Mouse (Mus musculus): ENCODE results near the gene Dhcr24.

Dhcr24 gene

DNA sequence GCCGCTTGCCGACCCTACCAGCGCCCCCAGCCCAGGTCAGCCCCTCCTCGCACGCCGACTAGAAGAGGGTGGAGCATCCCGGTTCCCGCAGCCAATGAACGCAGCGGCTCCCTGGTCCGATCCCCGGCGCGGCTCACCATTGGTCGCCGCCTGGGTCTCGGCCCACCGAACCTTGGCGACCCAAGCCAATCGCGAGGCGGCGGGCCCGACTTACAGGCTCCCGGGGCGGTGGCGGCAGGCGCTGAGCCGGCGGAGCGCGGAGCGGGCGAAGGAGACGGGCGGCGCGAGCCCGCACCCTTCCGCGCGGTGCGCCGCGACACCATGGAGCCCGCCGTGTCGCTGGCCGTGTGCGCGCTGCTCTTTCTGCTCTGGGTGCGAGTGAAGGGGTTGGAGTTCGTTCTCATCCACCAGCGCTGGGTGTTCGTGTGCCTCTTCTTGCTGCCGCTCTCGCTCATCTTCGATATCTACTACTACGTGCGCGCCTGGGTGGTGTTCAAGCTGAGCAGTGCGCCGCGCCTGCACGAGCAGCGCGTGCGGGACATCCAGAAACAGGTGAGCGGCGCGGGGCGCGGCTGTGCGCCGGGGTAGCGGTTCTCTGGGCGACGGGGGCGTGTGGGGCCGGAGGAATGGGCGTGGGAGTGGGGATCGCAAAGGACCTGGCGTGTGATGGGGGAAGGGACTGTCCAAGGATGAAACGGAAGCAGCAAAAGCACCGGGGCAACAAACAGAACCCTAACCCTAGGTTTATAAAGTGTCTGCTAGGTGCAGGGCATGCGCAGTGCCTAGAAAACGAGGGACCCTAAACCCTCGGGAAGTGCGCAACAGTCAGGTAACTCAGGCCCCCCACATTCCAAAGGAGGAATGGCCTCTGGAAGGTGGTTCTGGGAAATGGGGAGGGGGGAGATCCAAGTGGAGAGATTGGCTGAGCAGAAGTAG is at the start of gene Dhcr24:
Gene Dhcr24 (plus strand): TSS at position 193 of the 936 bp plus-strand sequence.
- CTCF ChIA-PET = interaction anchor here in 2 of 4 experiments (1.2 to 1.7 kb wide), 2 partner anchors 11 to 31 kb away, joined by 4 read pairs; no protein-coding TSS in a partner anchor

DNA sequence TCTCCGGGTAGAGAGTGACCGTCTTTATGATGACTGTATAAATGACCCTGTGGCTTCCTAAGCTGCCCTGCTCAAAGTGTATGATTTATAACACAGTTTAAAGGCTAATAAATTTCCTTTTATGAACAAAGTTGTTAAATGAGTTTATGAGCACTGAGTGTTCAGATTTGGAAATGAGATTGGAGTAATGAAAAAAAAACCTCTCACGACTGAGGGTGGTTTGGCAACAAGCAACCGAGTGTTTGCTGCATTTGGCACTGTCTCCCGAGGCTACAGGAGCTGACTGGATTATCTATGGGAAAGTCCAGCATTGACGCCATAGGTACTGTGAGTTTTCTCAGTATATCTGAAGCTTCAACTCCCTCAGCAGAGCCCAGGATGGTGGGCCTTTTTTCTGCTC is 46.2 kb upstream of the Dhcr24 start:
- POLR2A ChIA-PET = interaction anchor here in 1 of 4 experiments (1.3 kb wide), 1 partner anchor 15 kb away, joined by 3 read pairs; no protein-coding TSS in a partner anchor

More for the DNA sequence above, at the start of gene Dhcr24:
- POLR2A ChIA-PET = interaction anchor here in 3 of 4 experiments (0.5 to 2.2 kb wide), 13 partner anchors 8 to 55 kb away, joined by 3 to 14 read pairs (median 6); no protein-coding TSS in a partner anchor

DNA sequence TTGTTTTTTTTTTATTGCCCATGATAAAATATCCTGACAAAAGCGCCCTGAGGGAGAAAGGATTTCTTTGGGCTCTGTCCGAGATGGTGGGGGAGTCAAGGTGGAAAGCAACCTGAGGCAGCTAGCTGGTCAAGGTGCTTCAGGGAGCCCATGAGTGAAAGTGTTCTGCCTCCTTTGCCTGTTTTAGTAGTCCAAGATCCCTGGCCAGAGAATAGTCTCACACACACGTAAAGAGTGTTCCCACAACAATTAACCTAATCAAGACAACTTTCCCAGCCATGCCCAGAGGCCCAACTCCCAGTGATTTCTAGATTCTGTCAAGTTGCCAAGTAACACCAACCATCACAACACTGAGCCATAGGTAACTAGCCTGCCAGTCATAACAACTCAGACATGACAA is 38.3 kb upstream of the Dhcr24 start:
- CTCF ChIA-PET = interaction anchor here in 2 of 4 experiments (0.6 to 1.7 kb wide), 3 partner anchors 49 to 314 kb away, joined by 3 to 9 read pairs (median 5); no protein-coding TSS in a partner anchor
- POLR2A ChIA-PET = no interaction called here

More for the DNA sequence above, 46.2 kb upstream of the Dhcr24 start:
- CTCF ChIA-PET = interaction anchor here in 3 of 4 experiments (1.0 to 1.4 kb wide), 4 partner anchors 15 to 40 kb away, joined by 3 to 7 read pairs (median 4); no protein-coding TSS in a partner anchor

DNA sequence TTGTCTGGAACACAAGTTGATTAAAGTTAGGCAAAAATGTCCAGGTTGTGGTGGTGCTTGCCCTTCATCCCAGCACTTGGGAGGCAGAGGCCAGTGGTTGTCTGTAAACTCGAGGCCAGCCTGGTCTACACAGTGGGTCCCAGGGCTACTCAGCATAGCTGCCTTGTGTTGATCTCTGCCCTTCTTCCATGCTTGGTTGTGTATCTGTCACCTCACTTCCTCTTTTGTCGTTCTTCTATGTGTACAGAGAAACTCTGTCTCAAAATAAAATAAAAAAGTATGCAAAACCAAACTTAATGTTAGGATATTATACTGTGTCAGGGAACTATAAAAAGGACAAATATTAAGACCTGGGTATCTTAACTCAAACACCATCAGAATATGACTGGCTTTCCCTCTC is 36.7 kb upstream of the Dhcr24 start:
- ChIA-PET CTCF (interaction anchor here in 1 of 4 experiments (0.7 kb wide), 1 partner anchor 136 kb away, joined by 3 read pairs; no protein-coding TSS in a partner anchor), POLR2A (interaction anchor here in 1 of 4 experiments (1.5 kb wide), 1 partner anchor 52 kb away, joined by 3 read pairs; no protein-coding TSS in a partner anchor)

DNA sequence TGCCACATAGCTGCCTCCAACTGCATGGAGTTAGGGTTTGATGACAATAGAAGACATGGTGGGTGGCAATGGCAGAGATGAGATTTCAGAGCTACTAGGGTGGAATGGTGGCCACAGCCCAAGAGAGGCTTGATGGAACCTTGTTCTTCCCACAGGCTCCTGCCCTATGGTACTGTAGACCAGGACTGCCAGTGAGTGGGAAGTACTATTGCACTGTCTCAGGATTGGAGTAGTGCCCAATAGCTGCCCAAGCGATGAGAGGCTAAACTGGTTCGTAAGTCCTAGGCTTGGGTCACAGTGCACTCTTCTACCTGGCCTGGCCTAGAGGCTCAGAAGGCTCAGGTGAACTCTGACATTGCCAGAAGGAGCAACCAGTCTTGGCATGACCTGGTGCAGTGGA is 35.8 kb upstream of the Dhcr24 start:
- POLR2A ChIA-PET = interaction anchor here in 1 of 4 experiments (1.5 kb wide), 1 partner anchor 53 kb away, joined by 3 read pairs; no protein-coding TSS in a partner anchor
- CTCF ChIA-PET = no interaction called here

DNA sequence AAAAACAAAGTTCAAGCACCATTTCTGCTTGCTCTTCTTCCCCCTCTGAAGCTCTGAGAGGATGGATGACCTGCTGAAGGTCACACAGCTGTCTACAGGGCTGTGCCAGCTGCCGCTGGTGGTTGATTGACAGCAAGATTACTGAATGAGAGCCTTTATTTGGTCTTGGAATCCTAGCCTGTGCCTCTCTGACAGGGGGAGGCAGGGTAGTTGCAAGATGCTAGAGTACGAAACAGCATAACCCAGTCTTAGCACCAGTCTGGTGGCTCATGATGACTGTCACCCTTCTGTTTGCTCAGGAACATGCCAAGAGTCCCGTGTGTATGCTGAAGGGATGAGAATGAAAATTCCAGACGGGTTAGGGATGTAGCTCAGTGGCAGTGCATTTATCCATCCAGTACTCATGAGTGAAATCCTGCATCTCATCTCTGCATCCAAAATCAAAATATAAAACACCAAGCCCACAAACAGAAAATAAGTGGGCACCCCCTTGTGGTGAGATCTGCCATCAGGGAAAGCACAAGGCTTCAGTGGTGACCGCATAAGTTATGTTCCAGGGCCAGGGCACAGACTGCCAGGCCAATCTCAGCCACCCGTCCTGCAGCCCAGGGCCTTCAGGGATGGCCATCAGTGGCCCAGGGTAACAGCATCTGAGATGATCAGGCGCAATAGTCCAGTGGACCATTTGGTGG is 32.8 kb upstream of the Dhcr24 start:
- ChIA-PET CTCF (interaction anchor here (0.6 to 3.5 kb wide), 10 partner anchors 9 to 1110 kb away, joined by 3 to 161 read pairs (median 6); no protein-coding TSS in a partner anchor), POLR2A (interaction anchor here in 1 of 4 experiments (0.6 to 1.9 kb wide), 3 partner anchors 49 to 71 kb away, joined by 3 to 5 read pairs (median 3); no protein-coding TSS in a partner anchor)

DNA sequence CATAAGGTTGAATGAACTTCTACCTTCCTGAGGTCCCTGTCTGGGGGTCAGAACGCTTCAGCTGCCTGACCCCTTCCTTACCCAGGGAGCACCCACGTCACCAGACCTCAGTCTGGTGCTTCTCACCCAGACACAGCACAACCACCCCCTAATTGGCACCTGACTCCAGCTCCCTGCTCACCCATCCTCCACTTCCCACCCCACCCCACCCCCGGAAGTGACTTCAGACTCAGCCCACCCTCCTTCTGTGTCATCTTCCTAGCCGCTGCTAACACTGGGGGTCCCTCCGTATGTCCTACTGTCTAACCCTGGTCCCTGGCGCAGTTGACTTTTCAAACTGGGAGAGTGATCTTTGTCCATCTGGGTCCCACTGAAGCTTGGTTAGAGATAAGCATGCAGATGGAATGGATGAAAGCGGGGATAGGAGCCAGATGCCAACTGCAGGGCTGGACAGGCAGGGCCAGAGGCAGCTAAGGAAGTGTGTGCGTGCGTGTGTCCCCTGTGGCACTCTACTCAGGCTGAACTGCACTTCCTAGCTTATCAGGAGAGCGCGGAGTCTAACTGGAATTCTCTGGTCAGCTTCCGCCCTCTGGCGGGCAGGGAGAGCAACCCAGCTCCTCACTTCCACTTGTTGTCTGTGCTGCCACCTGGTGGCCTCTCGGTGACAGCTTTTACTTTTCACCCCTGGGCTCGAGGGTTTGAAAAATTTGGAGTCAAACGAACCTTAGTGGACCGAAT is 31.3 kb upstream of the Dhcr24 start:
- CTCF ChIA-PET = interaction anchor here (0.5 to 3.5 kb wide), 161 partner anchors 8 to 1762 kb away, joined by 3 to 161 read pairs (median 4); partner anchors contain the start of genes Bsnd (in 1 of the 4) and Fam151a (in 1 of the 4)
- POLR2A ChIA-PET = interaction anchor here (0.6 to 1.9 kb wide), 22 partner anchors 9 to 1929 kb away, joined by 3 to 9 read pairs (median 3); partner anchors contain the start of gene Bsnd (in 1 of the 4)

DNA sequence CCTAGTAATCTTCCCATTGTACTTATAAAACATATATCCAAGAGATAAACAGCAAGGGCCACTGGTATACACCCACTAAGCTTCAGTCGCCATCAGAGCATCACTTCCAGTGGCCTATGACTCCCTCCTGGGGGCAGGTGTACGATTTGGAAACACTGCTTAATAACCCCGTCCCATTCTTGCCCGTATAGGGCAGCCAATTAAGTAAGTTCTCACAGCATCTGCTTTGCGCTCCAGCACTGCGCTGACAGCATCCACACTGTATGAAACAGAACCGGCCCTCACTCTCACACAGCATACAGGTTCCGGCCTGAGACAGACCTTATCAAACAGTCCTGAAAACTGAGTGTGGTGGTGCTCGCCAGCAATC is 30.7 kb upstream of the Dhcr24 start:
- CTCF ChIA-PET = interaction anchor here (0.6 to 3.5 kb wide), 134 partner anchors 8 to 1761 kb away, joined by 3 to 161 read pairs (median 4); partner anchors contain the start of genes Bsnd (in 1 of the 4) and Fam151a (in 1 of the 4)
- POLR2A ChIA-PET = interaction anchor here (0.6 to 1.5 kb wide), 19 partner anchors 10 to 1928 kb away, joined by 3 to 9 read pairs (median 3); no protein-coding TSS in a partner anchor

DNA sequence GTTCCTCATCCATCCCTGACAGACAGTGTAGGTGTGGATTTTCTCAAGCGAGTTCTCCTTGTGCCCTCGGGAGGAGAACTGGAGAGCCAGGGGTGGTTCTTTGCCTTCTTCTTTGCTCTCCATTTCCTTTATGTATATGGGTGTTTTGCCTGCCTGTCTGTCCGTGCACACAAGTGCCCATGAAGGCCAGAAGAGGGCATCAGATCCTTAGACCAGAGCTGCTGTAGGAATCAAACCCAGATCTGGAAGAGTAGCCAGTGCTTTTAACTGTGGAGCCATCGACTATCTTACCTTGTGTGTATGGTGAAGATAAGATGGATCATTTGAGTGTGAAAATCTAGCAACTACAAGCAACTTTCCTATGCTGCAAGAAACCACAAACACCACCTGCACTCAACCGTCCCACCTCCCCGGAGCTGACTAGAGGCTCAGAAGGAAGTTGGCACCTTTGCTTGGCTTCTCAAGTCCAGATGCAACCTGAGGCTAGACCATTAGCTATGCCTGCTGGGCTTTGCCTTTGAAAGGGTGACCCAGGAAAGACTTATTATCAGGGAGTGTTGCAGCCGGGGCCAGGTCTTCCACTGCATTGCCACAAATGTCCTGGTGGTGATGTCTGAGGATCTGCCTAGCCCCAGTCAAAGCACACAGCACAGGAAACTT is 27.3 kb upstream of the Dhcr24 start:
- ChIA-PET CTCF (interaction anchor here in 2 of 4 experiments (0.6 to 1.2 kb wide), 5 partner anchors 27 to 219 kb away, joined by 3 to 6 read pairs (median 3); no protein-coding TSS in a partner anchor), POLR2A (interaction anchor here in 1 of 4 experiments (0.6 kb wide), 1 partner anchor 203 kb away, joined by 4 read pairs; no protein-coding TSS in a partner anchor)

DNA sequence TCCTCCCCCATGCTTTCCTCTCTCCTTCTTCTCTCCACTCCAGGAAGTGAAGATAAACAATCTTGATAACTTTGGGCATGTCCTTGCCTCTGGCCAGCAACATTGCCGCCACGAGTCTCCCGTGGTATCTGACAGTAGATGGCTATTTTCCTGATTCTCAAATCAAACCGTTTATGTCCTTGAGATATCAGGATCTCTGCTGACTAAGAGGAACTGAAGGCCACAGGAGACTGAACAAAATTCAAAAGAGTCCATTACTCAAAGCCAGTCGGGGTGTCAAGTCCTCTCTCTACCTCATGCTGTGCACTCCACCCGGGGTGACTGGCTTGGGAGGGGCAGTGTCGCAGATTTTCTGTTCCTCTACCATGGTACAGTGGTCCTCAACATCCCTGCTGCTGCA is 26.6 kb upstream of the Dhcr24 start:
- ChIA-PET POLR2A (no interaction called here), CTCF (interaction anchor here in 1 of 4 experiments (1.0 to 1.2 kb wide), 2 partner anchors 59 to 219 kb away, joined by 3 to 5 read pairs; no protein-coding TSS in a partner anchor)

DNA sequence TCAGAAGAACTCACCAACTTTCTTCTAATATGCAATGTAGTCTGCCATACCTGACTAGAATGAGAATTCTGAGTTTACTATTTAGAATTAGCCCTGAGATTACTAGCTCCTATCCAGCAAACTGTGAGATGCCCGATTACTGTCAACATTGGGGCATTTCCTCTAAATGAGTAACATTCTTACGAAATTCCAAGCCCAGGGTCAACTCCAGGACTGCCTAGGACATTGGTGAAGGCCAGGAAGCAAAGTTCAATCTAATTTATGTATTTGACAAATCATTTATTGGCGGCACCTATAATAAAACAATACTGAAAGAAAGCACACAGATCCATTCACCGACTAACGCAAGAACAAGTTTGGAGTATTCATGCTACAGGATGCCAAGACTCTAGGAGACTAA is 21.1 kb upstream of the Dhcr24 start:
- CTCF ChIA-PET = no interaction called here
- POLR2A ChIA-PET = no interaction called here

DNA sequence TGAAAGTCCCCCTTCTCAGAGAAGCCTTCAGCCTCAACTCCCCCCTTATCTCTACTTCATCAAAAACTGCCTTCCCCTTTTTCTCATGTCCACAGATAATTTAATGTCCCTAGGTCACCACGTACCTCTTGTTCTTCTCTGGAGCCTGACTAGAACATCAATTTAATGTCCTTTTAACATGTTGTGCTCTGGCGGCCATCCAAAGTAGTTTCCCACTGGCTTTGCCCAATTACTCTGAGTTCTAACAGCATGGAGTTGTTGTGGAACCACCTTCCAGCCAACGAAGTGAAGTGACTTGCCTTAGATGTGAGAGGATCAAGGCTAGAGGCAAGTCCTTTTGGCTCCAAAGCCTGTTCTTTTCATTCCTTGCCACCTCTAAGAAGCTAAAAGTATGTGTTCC is 19.3 kb upstream of the Dhcr24 start:
- CTCF ChIA-PET = interaction anchor here in 3 of 4 experiments (1.4 to 2.2 kb wide), 3 partner anchors 12 kb away, joined by 5 to 8 read pairs (median 5); no protein-coding TSS in a partner anchor
- POLR2A ChIA-PET = interaction anchor here in 1 of 4 experiments (1.0 to 1.6 kb wide), 3 partner anchors 18 to 44 kb away, joined by 3 to 5 read pairs (median 4); no protein-coding TSS in a partner anchor

DNA sequence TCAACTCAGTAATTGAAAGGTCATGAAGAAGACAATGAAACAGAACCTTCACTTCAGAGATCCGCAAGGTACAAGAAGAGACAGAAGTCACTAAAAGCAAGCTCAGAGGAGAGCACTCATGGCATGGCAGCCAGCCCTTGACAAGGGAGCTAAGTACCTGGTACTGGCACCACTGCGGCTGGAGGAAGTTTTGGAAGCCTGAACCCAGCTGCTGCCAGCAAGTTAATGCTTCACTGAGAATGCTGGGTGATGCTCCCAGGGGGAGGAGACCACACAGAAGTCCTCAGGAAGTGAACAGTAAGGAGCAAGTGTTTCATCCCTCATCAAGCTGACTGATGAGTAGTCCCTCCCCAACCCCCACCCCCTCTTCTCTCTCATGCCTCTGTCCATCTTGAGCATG is 18.6 kb upstream of the Dhcr24 start:
- CTCF ChIA-PET = interaction anchor here (0.6 to 2.2 kb wide), 4 partner anchors 12 kb away, joined by 4 to 8 read pairs (median 5); no protein-coding TSS in a partner anchor

DNA sequence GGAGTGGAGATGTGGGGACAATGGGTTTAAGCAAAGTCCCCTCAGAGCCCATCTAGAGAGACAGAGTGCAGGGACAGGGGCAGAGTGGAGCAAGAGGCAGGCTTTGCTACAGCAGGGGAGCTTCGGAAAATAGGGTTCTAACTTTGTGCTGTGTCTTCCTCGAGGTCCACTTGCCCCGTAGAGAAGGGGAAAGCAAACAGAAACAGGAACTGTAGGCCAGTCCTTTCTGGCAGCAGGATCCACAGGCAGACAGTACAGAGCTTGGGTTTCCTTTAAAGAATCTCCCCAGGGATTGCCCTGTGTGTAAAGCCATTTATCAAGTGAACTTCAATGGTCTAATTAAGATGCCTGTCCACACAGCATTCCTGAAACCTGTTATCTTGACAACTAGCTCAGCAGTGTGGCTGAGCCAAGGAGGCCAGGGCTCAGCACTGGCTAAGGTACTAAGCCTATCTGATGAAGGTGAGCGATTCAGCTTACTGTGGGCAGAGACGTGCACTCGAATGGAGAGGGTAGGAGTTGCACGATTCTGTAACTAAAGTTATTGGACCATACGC is 14.9 kb upstream of the Dhcr24 start:
- ChIA-PET POLR2A (interaction anchor here in 2 of 4 experiments (0.7 to 1.1 kb wide), 2 partner anchors 63 to 241 kb away, joined by 3 read pairs; no protein-coding TSS in a partner anchor), CTCF (interaction anchor here in 2 of 4 experiments (1.0 to 1.3 kb wide), 2 partner anchors 16 to 48 kb away, joined by 3 read pairs; no protein-coding TSS in a partner anchor)

More for the DNA sequence above, 18.6 kb upstream of the Dhcr24 start:
- POLR2A ChIA-PET = interaction anchor here in 2 of 4 experiments (0.6 to 1.6 kb wide), 6 partner anchors 18 to 561 kb away, joined by 3 to 5 read pairs (median 4); no protein-coding TSS in a partner anchor

DNA sequence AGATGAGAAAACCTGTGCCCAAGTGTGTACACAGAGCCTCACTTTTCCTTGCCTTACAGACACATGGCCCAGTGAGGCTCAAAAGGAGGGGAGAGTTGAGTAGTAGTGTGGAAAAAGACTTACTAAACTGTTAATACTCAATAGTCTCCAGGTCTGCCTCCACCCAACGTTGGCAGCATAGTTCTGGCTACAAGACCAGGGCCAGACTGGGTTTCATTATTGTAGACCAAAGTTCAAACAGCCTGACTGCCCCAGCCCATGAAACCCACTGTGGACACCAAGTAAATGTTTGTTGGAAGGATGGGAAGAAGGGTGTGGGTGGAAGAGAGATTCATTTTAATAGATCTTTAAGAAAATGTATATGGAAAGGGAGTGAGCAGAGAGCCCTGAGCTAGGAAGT is 13.9 kb upstream of the Dhcr24 start:
- ChIA-PET POLR2A (no interaction called here), CTCF (interaction anchor here in 1 of 4 experiments (0.7 kb wide), 1 partner anchor 17 kb away, joined by 3 read pairs; no protein-coding TSS in a partner anchor)

DNA sequence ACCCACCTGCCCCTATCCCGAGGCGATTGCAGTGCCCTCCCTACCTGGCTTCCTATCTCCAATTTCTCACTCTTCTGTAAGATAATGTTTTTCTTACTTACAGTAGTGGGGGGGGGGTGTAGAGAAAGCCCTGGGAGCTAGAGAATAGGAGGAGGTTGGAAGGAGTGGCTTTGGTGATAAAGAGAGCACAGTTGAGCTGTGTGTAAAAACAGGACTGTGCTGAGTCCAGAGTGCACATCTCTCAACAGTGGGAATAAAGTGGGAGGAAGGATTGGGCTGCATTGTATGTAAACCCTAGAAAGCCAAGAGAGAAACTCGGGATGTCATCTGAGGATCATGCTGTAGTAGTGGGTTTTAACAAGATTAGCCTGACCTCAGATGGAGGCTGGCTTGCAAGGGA is 12.7 kb upstream of the Dhcr24 start:
- POLR2A ChIA-PET = interaction anchor here in 1 of 4 experiments (0.6 to 2.6 kb wide), 2 partner anchors 12 to 47 kb away, joined by 3 to 12 read pairs; partner anchors contain the start of gene Dhcr24
- CTCF ChIA-PET = interaction anchor here in 1 of 4 experiments (0.9 kb wide), 1 partner anchor 18 kb away, joined by 4 read pairs; no protein-coding TSS in a partner anchor
